Mouse (Mus musculus) cerebellum, adult 2 months (tissue): ENCODE measurements around the gene Gtf2h2.

Source experiments
- CTCF ChIP-seq: fragments of 200-500 bp; IDR thresholded peaks from 2 replicates; pipeline ENCODE4 v1.5.1; 2011; ENCODE audit warnings: low read depth, mild to moderate bottlenecking, control low read depth, low read length, moderate library complexity, borderline replicate concordance; ENCODE audit not compliant: insufficient read depth
- POLR2A ChIP-seq: fragments of 200-500 bp; IDR thresholded peaks from 2 replicates; pipeline ENCODE4 v1.6.1; 2011; ENCODE audit warnings: low read length, control low read depth, borderline replicate concordance; ENCODE audit not compliant: insufficient read depth

- no peak for TF ChIP-seq POLR2A
- TF ChIP-seq CTCF = no peak
These were observed 20.4 kb upstream of the Gtf2h2 start for GRCm38 (mm10) chr13:100512792-100513191.
